Mouse (Mus musculus): ENCODE results near the gene Tmem268.

Gene Tmem268

DNA sequence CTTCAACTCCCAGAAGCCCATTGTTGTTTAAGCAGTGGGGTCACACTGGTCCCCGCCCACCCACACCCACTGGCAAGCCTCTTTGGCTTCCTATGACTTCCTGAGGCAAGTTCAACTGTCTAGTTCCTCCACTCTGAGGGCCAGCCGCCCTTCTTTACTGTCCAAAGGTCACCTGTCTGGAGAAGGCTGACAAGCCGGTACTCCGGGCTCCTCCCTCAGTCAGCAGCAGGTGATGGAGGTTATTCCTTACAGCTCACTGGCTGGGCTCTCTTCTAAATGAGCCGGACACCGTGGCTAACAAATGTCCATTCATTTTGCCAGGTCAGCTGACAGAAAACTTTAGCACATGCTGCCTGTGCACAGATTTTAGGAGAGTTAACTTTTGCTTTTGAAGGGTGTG is 42.2 kb downstream of the Tmem268 start:
- no peak for DNase-seq (ENCODE audit: extremely low spot score, low spot score)

DNA sequence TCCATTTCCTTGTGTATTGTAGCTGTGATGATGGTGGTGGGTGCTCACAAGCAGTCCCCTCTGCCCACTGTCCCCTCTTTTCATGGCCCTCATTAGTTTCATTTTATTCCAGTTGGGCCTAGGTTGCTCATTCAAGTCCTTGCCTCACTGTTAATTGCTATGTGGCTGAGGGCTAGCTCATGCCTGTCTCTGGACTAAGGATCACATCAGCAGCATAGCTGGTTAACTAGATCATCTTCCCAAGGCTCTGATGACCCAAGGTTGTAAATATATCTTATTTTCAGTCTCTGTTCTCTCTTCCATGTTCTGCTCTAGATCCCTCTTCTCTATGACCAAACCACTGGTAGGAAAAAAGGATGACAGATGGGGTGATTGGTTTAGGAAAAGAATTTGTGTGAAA is 42.7 kb downstream of the Tmem268 start:
- DNase-seq (ENCODE audit: extremely low spot score, low spot score), result no peak

DNA sequence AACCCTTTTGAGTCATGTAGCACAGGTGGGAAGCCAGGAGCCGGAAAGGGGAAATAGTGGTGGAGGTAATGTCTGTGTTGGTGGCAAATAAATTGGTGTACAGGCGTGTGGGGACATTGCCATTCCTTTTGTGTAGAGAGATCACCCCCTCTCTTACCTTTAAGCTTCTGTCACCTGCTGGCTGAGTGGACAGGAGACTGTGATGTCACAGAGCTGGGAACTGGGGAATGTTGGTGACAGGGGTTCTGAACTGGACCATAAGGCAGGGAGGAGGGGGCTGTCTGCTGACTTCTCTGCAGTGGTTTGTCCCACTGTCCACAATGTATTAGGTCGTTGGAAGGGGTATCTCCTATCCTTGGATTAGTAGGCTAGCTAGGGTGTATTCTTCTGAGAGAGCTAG is 46.4 kb downstream of the Tmem268 start, which contains the start of gene Gm11213:
Gm11213 (minus strand) TSS at position 317 of the 400 bp plus-strand sequence.
- DNase-seq (ENCODE audit: extremely low spot score, low spot score), result no peak

DNA sequence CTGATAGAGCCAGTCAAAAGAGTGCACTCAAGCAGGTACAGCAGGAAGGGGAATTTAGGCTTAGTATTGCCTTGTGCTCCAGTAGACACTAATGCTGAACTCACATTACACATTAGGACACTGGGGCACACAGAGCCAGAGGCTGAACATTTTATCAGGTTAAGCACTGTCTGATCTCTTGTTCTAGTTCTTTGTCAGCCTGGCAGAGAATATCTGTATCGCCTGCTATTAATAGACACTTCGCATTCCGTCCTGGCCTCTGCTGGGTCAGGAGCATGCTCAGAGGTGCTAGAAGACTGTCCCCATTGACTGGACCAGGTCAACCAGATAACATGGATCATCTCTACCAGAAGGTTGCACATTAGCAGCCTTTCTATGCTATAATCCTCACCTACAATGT is 47.0 kb downstream of the Tmem268 start:
- DNase-seq (ENCODE audit: extremely low spot score, low spot score), result no peak

DNA sequence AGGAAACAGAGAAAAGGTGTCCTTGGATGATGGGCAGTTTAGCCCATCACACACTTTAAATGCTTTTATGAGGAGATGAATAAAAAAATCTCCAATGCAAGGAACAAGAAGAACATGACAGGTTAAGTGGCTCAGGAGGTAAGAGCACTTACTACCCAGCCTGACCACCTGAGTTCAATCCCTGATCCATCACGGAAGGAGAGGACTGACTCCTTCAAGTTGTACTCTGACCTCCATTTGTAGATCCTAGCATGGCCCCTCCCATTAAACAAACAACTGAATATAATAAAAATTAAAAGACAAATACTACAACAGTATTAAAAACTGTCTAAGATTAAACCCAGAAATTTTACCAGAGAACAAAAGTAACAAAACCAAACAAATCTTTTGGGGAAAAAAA is 47.4 kb downstream of the Tmem268 start:
- no peak for DNase-seq (ENCODE audit: extremely low spot score, low spot score)

DNA sequence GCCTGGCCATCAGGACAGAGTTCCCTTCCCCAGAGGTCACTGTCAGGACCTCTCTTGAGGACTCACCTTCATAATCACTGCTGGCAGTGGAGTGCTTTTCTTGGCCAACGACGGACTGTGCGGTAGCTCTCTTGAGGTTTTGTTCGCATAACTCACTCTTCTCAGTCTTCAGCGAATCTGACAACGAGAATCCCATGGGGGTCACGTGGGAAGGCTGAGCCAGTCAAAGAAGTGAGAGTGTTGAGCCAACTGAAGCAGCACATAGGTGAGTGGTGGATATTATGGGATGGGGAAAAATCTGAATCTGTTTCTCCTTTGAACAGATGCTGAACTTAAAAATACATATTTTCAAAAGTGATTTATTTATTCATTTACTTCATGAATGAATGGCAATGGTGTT is 49.8 kb downstream of the Tmem268 start:
- no peak for DNase-seq (ENCODE audit: extremely low spot score, low spot score)

DNA sequence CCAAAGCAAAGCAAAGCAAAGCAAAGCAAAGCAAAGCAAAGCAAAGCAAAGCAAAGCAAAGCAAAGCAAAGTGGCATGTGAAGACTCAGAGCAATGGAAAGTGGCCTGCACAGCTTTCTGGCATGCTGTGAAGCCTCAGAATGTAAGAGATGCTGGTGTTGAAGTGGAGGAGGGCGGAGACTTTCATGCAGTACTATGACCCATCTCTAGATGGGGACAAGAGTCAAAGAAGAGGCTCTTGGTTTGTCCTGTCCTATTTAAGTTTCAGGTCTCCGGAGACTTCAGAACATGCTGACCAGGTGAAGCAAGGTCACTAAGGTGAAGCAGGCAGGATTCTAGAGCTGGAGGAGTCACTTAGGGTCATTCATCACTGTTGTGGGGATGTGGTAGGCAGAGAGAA is 63.3 kb downstream of the Tmem268 start:
- no peak for DNase-seq (ENCODE audit: extremely low spot score, low spot score)

DNA sequence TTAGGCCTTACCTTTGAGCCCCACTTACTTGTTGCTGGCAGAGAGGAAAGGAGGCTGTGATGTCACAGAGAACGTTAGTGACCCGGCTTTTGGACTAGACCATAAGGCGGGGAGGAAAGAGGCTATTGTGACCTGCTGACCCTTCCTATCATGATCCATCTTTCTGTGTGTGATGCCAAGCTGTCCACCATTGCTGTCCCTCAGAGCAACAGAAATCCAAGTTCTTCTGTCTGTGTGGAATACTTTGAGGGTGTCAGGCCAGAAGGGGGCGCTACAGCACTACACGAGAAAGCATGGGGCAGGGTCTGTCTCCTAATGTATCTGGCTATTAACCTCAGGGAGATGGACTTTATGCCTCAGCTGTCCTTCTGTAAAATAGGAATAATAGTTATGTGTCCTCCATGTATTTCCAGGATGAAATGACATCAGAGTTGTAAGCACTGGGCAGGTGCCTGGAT is 63.8 kb downstream of the Tmem268 start, which contains the start of gene Tex48:
Tex48 (minus strand) TSS at position 51 of the 458 bp plus-strand sequence.
- peak; percentile 45 for DNase-seq (ENCODE audit: extremely low spot score, low spot score)

DNA sequence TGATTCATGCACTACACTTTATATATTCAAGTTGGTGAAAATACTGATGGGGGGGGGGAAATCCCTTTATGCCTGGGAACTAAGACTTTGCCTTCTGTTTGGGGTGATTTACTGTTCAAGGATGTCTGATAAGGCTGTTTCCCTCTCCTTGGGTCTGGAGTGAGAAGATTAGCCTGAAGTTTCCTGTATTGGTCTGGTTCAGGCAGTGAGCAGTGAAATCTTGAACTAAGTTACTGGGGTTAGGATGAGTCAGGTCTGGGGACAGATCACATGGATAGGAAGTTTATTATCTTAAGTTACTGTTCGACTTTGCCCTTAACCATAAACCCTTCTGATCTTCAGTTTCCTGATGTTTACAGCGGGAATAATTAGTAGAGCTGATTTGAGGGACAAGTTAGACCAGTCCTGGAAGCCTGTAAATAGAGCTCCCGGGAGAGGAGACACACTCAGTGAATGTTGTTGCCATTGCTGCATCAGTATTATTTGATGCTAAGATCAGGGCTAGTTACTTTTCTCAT is 67.0 kb downstream of the Tmem268 start:
- DNase-seq (ENCODE audit: extremely low spot score, low spot score), result no peak

DNA sequence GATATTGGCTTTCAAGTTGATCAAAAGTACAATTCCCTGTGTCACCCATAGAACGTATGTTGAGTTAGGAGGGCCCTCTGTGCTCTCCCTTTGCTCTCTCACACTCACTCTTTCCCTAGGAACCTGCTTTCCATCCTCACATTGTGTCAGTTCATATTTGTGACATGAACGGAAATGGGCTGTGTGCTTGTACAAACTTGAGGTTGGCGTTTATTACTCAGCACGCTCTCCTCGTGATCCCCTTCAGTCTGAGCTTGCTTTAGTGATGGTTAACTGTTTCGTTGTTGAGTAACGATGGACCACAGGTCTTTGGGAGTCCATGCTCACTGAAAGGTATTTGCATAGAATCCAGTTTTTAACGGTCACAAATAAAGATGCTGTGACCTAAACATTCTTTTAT is 68.5 kb downstream of the Tmem268 start:
- DNase-seq (ENCODE audit: extremely low spot score, low spot score), result no peak

DNA sequence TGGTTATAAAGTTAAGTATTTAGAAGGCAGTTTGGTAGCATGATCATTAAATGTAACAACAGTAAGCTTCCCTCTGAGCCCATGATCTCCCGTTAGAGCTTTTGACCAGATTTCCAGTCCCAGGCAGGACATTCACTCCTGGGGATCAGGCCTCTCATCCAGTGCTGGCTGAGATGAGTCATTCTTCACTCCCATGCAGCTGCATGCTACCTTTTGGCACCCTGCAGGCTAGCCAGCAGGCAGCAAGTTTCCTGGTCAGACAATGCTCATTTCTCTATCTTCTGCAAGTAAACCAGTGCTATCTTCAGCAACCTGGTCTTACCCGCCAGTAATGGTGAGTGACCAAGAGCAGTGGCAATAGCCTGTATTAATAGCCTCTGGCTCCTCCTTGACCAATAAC is 74.6 kb downstream of the Tmem268 start:
- no peak for DNase-seq (ENCODE audit: extremely low spot score, low spot score)
